Mouse (Mus musculus) liver, embryonic 14.5 days (tissue): ENCODE measurements around the gene Tnk1.

Source experiments
- CTCF ChIP-seq: IDR thresholded peaks from 2 replicates; pipeline ENCODE4 v1.5.1; 2016; ENCODE audit warnings: antibody characterized with exemption, low read depth, control low read depth
- EP300 ChIP-seq: IDR thresholded peaks from 2 replicates; pipeline ENCODE4 v1.6.1; 2016; ENCODE audit warnings: antibody characterized with exemption, low read depth

DNA sequence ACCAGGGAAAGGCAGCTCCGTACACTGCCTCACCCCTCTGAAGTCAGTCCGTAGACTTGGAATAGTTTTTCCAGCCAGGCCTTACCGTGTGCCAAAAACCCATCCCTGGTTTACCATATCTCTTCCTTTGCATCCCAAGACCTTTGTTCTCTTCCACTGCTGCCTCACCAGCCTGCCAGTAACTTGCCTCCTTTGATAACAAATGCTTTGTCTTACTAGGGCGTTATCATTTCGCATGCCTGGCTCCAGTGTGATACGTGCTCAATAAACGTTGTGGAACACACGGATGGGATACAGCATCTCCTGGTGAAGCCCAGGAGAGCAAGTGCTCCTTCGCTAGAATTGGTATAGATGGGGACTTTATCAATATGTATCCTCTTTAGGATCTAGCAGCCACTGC is 8.8 kb upstream of the Tnk1 start:
- TF ChIP-seq EP300 (peak; percentile 61), CTCF (no peak)
